Mouse (Mus musculus): ENCODE results near the gene Sult6b1. TPM values are rescaled to one million over a fixed set of nuclear protein-coding genes. Genes with fewer than 3 reads are reported as not detected.

The Sult6b1 gene
- polyA plus RNA-seq, 1 experiment from 2014 or later: 0.08 TPM

GRCm38 (mm10) chr17:78882401-78883112, 24.2 kb downstream of the Sult6b1 start, which contains the start of gene Eif2ak2:
Gene Eif2ak2 (minus strand): TSS chr17:78882573.
- WGBS (ENCODE audit: insufficient replicate concordance): under 1% methylated on average over 28 of the region's 28 CpGs
- ATAC-seq (peak; percentile 99), DNase-seq (peak; percentile 92)
- TF ChIP-seq EP300 (IDR thresholded peaks at IDR 0.05; ENCODE audit: low read depth) (peak; percentile 50; the same call in 1 of the 2 replicates), CTCF (IDR thresholded peaks at IDR 0.05; ENCODE audit: low read depth) (no peak)
- H3K4me3 ChIP-seq (ENCODE audit: low read depth, low read length): peak within 1 kb of the TSS; percentile 87
- no peaks in the 10 kb centered on the region for H3K9me3 ChIP-seq (ENCODE audit: low read length)
- H3K4me1 ChIP-seq (ENCODE audit: insufficient read depth): peaks cover 16% of the 10 kb centered on the region
- peak within 1 kb of the TSS; percentile 90 for H3K9ac ChIP-seq (replicated peaks)
- H3K27ac ChIP-seq (ENCODE audit: low read depth): peak within 1 kb of the TSS; percentile 85
- peak within 1 kb of the TSS; percentile 68 for H3K4me2 ChIP-seq (ENCODE audit: low read depth, low read length)
- H3K36me3 ChIP-seq (replicated peaks; ENCODE audit: insufficient read depth, low read length): peaks cover 23% of the 10 kb centered on the region
- H3K27me3 ChIP-seq (ENCODE audit: insufficient read depth, low read length): no peaks in the 10 kb centered on the region

- WGBS (ENCODE audit: insufficient replicate concordance): 9% methylated on average over 5 of the region's 7 CpGs
- DNase-seq: peak; percentile 57
- Histone ChIP-seq H3K36me3 (replicated peaks; ENCODE audit: insufficient read depth, low read length) (peaks cover 29% of the 10 kb centered on the region), H3K4me1 (ENCODE audit: insufficient read depth) (peaks cover 16% of the 10 kb centered on the region), H3K27me3 (ENCODE audit: insufficient read depth, low read length) (no peaks in the 10 kb centered on the region), H3K4me3 (ENCODE audit: low read depth, low read length) (peak overlapping the region; percentile 87), H3K9me3 (ENCODE audit: low read length) (no peaks in the 10 kb centered on the region), H3K27ac (ENCODE audit: low read depth) (peak overlapping the region; percentile 85), H3K9ac (replicated peaks) (peak overlapping the region; percentile 90), H3K4me2 (ENCODE audit: low read depth, low read length) (peak overlapping the region; percentile 68)
- ATAC-seq: peak; percentile 55
- TF ChIP-seq EP300 (IDR thresholded peaks at IDR 0.05; ENCODE audit: low read depth): no peak
- no peak for TF ChIP-seq CTCF (IDR thresholded peaks at IDR 0.05; ENCODE audit: low read depth)
Measured at GRCm38 (mm10) chr17:78881878-78882304, 24.9 kb downstream of the Sult6b1 start.

- Histone ChIP-seq H3K36me3 (replicated peaks; ENCODE audit: insufficient read depth, low read length) (peaks cover 84% of the 10 kb centered on the region), H3K9ac (replicated peaks) (no peak overlapping the region), H3K4me3 (ENCODE audit: low read depth, low read length) (no peak overlapping the region), H3K27ac (ENCODE audit: low read depth) (no peak overlapping the region), H3K27me3 (ENCODE audit: insufficient read depth, low read length) (no peaks in the 10 kb centered on the region), H3K4me1 (ENCODE audit: insufficient read depth) (no peaks in the 10 kb centered on the region), H3K4me2 (ENCODE audit: low read depth, low read length) (no peak overlapping the region), H3K9me3 (ENCODE audit: low read length) (no peaks in the 10 kb centered on the region)
- WGBS (ENCODE audit: insufficient replicate concordance): 92% methylated on average over 6 of the region's 6 CpGs
- DNase-seq (no peak), ATAC-seq (no peak)
- TF ChIP-seq EP300 (IDR thresholded peaks at IDR 0.05; ENCODE audit: low read depth) (no peak), CTCF (IDR thresholded peaks at IDR 0.05; ENCODE audit: low read depth) (no peak)
Measured at GRCm38 (mm10) chr17:78873886-78874285, 32.9 kb downstream of the Sult6b1 start.

- no peak for DNase-seq
- 88% methylated on average over 10 of the region's 10 CpGs for WGBS (ENCODE audit: insufficient replicate concordance)
- ATAC-seq: no peak
- H3K4me3 ChIP-seq (ENCODE audit: low read depth, low read length): no peak overlapping the region
- no peaks in the 10 kb centered on the region for H3K4me1 ChIP-seq (ENCODE audit: insufficient read depth)
- TF ChIP-seq CTCF (IDR thresholded peaks at IDR 0.05; ENCODE audit: low read depth) (no peak), EP300 (IDR thresholded peaks at IDR 0.05; ENCODE audit: low read depth) (no peak)
- no peak overlapping the region for H3K27ac ChIP-seq (ENCODE audit: low read depth)
- H3K27me3 ChIP-seq (ENCODE audit: insufficient read depth, low read length): no peaks in the 10 kb centered on the region
- no peak overlapping the region for H3K9ac ChIP-seq (replicated peaks)
- H3K9me3 ChIP-seq (ENCODE audit: low read length): no peaks in the 10 kb centered on the region
- H3K36me3 ChIP-seq (replicated peaks; ENCODE audit: insufficient read depth, low read length): peaks cover 69% of the 10 kb centered on the region
- H3K4me2 ChIP-seq (ENCODE audit: low read depth, low read length): no peak overlapping the region
Measured at GRCm38 (mm10) chr17:78856243-78856642, 50.5 kb downstream of the Sult6b1 start.

- peaks cover 61% of the 10 kb centered on the region for H3K36me3 ChIP-seq (replicated peaks; ENCODE audit: insufficient read depth, low read length)
- no peak overlapping the region for H3K9ac ChIP-seq (replicated peaks)
- no peaks in the 10 kb centered on the region for H3K27me3 ChIP-seq (ENCODE audit: insufficient read depth, low read length)
- H3K4me3 ChIP-seq (ENCODE audit: low read depth, low read length): no peak overlapping the region
- ATAC-seq (no peak), DNase-seq (no peak)
- no peak overlapping the region for H3K27ac ChIP-seq (ENCODE audit: low read depth)
- H3K9me3 ChIP-seq (ENCODE audit: low read length): no peaks in the 10 kb centered on the region
- 82% methylated on average over 7 of the region's 7 CpGs for WGBS (ENCODE audit: insufficient replicate concordance)
- H3K4me2 ChIP-seq (ENCODE audit: low read depth, low read length): no peak overlapping the region
- H3K4me1 ChIP-seq (ENCODE audit: insufficient read depth): no peaks in the 10 kb centered on the region
- TF ChIP-seq EP300 (IDR thresholded peaks at IDR 0.05; ENCODE audit: low read depth): no peak
- no peak for TF ChIP-seq CTCF (IDR thresholded peaks at IDR 0.05; ENCODE audit: low read depth)
Measured at GRCm38 (mm10) chr17:78842271-78842928, 64.4 kb downstream of the Sult6b1 start.

- Histone ChIP-seq H3K36me3 (replicated peaks; ENCODE audit: insufficient read depth, low read length) (peaks cover 14% of the 10 kb centered on the region), H3K4me2 (ENCODE audit: low read depth, low read length) (peak overlapping the region; percentile 81), H3K27me3 (ENCODE audit: insufficient read depth, low read length) (no peaks in the 10 kb centered on the region), H3K4me3 (ENCODE audit: low read depth, low read length) (peak overlapping the region; percentile 64), H3K9me3 (ENCODE audit: low read length) (no peaks in the 10 kb centered on the region), H3K4me1 (ENCODE audit: insufficient read depth) (peaks cover 10% of the 10 kb centered on the region; the same call in 1 of the 2 replicates), H3K9ac (replicated peaks) (peak overlapping the region; percentile 87), H3K27ac (ENCODE audit: low read depth) (peak overlapping the region; percentile 90)
- WGBS (ENCODE audit: insufficient replicate concordance): 27% methylated on average over 2 of the region's 2 CpGs
- no peak for TF ChIP-seq EP300 (IDR thresholded peaks at IDR 0.05; ENCODE audit: low read depth)
- peak; percentile 1; the same call in 1 of the 2 replicates for TF ChIP-seq CTCF (IDR thresholded peaks at IDR 0.05; ENCODE audit: low read depth)
- ATAC-seq (no peak), DNase-seq (no peak)
Measured at GRCm38 (mm10) chr17:78836056-78836455, 70.7 kb downstream of the Sult6b1 start.

Measured in liver, postnatal 0 days (tissue).